Mouse (Mus musculus) testis, postnatal 10 days (tissue): ENCODE measurements around the gene Tmco4.
A peak's percentile ranks its signal among the peaks of the same experiment; 100 is the strongest.
"Not testable (repeated sequence)": the region's sequence is repeated elsewhere in the genome, so short reads cannot be mapped to it uniquely, and the experiment has no call there.

Source experiments
- DNase-seq: peaks from one replicate; pipeline ENCODE4 v3.0.0; 2021; ENCODE audit warnings: low spot score

Tmco4 gene

GRCm38 (mm10) chr4:138973719-138974115 lies 1.0 kb downstream of the Tmco4 start:
- no peak for DNase-seq

GRCm38 (mm10) chr4:138974540-138974939 lies 1.9 kb downstream of the Tmco4 start:
- not testable (repeated sequence) for DNase-seq

- DNase-seq, result no peak
Measured at GRCm38 (mm10) chr4:138975194-138975593, 2.5 kb downstream of the Tmco4 start.

DNA sequence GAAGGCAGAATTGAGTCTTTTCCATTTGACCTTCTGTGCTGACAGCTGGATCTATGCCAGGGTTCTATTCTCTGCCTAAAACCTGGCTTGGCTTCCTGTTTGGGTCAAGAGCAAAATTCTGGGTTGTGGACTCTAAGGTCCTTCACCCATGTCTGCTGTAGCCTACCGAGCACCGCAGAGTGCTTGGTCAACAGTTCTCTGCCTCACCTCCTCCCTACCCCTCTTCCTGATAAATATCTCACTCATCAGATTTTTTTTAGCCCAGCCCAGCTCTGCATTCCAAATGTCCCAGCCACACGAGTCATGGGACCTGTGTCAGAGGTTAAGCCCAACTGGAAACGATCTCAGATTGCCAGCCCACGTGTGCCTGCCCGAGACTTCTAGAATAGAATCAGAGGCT lies 3.4 kb downstream of the Tmco4 start:
- no peak for DNase-seq

- no peak for DNase-seq
Measured at GRCm38 (mm10) chr4:138980021-138980420, 7.3 kb downstream of the Tmco4 start.

GRCm38 (mm10) chr4:138980771-138981420 lies 8.2 kb downstream of the Tmco4 start:
- no peak for DNase-seq

DNA sequence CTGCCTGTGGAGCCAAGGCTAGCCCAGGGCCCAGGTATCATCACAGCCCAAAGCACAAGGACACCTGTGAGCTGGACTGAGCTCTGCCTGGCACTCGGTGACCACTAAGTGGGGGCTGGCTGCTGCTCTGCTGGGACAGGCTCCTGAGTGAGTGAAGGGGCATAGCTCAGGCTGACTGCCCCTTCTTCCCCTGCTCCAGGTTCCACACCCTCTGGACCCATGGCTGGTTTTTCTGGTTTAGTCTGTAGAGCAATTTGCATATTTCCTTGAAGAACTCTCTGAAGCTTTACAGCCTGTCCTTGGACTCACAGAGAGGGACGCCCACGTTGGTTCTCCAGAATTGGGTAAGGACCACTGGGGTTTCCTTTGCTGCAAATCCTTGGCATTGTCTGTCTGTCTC lies 10.7 kb downstream of the Tmco4 start:
- DNase-seq, result no peak

DNA sequence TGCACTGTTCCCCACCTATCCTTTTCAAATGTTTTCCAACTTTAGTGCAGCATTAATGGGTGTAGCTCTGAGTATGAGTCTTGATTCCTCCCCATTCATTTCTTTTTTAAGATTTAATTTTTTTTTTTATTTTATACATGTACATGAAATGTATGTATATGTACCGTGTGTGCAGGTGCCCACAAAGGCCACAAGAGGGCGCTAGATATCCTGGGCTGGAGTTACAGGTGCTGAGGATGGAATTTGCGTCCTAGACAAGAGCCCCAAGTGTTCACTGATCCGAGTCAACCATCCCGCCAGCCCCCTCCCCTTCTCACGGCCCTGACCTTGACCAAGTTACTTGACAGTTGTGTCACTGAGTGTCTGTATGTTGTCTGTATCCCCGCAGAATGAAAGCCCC lies 12.1 kb downstream of the Tmco4 start:
- no peak for DNase-seq

DNA sequence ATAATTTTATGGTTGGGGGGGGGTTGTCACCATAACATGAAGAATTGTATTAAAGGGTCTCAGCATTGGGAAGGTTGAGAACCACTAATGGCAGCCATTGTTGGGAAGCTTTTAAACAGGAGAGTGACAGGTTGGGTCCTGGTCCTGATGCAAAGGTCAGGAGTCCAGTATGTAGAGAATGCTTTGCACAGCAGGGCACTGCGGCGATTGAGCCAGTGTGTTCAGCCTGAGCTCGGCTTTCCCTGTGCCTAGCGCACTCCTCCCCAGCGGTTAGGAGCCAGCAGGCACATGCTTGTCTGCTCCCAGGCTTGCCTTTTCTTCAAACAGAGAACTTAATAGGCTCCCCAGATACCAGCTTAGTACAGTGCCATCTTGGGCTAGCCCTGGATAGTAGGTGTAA lies 13.6 kb downstream of the Tmco4 start:
- no peak for DNase-seq

DNA sequence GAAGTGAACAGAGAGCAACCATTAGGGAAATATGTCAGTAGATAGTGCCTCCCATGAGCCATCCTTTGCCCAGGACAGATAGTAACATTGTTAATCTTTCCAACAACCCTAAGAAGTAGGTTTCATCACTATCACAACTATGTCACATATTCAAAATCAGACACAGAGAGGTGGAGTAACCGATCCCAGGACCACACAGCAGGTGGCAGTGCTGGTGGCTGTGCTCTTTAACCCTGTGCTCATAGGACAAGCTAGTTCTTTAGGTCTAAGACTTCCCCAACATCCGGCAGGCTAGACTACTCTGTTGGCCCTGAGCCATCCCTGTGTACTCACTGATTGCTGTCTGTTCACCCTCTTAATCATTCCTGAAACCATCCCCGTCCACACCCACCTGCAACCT lies 21.7 kb downstream of the Tmco4 start:
- no peak for DNase-seq

DNA sequence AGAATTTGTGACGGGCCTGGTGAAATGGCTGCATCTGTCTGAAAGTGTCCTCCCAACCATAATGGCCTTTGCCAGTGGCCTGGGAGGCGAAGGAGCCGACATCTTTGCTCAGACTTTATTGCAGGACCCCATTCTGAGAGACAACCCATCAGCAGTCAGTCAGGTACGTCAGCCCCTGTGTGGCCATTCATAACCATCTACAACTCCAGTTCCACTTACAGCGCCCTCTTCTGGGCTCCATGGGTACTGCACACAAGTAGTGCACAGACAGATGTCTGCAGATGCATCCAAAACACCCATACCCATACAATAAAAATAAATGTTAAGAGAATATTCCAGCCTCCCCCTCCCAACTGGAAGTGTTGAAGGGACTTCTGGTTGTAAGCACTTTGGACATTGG lies 23.7 kb downstream of the Tmco4 start:
- peak; percentile 68 for DNase-seq

DNA sequence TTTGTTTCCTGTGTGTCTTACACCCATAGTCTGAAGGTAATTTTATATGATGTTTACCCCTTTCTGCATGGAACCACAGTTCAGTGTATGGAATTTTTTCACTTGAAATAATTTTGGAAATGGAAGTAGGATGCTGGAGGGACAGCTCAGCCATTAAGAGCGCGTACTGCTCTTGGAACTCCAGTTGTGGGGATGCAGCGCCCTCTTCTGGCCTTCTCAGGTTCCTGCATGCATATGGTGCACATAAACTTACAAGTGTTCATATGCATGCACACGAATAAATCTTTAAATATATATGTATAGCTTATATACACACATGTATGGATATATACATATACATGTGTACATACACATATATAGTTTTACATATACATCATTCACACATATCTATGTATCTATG lies 24.4 kb downstream of the Tmco4 start:
- peak; percentile 61 for DNase-seq

GRCm38 (mm10) chr4:138998611-138999010 lies 25.9 kb downstream of the Tmco4 start:
- DNase-seq, result no peak

GRCm38 (mm10) chr4:139001026-139001425 lies 28.3 kb downstream of the Tmco4 start:
- no peak for DNase-seq

DNA sequence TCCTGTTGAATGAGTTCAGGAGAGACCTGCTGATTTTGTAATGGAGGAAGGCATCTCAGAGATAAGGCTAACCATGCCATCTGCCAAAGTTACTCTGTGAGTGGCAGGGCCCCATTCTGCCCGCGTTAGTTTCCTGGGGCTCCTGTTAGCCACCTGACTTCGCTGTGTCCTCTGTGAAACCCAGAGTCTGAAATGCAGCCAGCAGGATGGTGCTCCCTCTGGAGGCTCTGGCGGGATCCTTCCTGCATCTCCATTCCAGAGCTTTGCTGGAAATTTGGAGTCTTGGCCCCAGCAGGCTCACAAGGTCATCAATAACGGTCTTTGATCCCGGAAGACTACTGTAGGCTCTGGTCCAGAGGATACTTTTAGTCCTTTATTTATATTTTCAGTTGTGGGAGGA lies 28.7 kb downstream of the Tmco4 start:
- peak; percentile 62 for DNase-seq

DNA sequence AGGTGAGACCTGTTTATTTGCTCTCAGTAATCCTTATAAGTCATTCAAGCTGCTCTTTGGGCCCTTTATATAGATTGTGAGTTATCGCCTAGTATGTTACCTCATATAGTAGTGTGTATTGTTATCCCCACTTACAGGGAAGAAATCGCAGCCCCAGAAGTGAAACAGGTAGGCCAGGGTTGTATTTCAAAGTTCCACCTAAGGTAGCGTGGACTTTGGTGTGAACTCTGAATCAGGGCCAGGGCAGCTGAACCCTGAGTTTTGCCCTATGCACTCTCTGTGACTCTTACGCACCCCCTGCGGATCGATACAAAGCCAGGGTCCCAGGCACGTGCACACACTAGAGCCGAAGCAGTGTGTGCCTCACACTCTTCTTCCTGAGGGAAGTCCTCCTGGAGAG lies 31.4 kb downstream of the Tmco4 start:
- no peak for DNase-seq

DNA sequence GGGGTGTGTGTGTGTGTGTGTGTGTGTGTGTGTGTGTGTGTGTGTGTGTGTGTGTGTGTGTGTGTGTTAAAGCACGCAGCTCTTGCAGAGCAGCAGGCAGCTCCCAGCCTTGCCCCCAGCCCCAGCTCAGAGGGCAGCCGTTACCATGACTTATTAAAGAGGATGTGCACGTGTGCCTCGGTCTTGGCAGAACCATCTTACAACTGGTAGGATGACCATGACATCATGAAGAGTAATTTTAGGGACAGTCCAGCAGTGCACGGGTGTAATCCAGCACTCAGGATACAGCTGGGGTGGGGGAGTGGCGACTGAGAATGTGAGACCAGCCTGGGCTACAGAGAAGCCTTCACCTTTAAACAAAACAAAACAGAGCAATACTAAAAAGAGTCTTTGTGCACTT lies 32.5 kb downstream of the Tmco4 start:
- DNase-seq, result no peak

DNA sequence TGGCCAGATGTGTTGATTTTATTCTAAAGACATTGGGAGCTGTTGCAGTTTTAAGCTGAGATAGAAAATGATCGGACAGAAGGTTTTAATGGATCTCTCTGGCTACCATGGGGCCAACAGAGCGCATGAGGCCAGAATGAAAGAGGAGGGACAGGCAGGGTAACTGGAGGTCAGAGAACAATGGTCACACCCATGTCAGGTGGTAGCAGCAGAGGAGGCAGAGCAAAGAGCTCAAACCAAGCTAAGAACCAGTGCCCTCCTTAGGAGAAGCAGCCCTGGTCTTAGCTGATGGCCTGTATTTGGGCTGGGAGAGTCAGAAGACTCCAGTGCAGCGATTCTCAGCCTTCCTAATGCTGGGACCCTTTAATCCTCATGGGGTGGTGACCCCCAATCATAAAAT lies 34.7 kb downstream of the Tmco4 start:
- no peak for DNase-seq

GRCm38 (mm10) chr4:139007981-139008536 lies 35.4 kb downstream of the Tmco4 start:
- no peak for DNase-seq

- DNase-seq, result no peak
Measured at GRCm38 (mm10) chr4:139011201-139011702, 38.6 kb downstream of the Tmco4 start.

DNA sequence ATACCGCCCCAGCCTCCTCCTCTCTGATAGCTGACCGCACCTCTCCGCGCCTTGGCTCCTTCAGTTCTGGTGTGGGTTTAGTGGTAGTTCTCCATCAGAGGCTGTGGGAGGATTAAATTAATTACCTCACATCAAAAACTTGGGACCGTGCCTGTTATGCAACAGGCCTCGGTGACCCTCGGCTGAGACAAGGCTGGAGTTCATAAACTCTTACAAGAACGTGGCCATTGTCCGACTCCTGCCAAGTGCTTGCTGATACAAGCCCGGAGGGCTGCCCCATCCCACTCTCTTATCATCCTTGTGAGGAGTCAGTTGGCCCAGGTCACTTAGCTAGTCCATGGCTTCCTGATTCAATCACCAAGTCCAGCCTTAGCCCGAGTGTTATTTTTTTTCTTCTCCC lies 40.6 kb downstream of the Tmco4 start:
- DNase-seq, result no peak

DNA sequence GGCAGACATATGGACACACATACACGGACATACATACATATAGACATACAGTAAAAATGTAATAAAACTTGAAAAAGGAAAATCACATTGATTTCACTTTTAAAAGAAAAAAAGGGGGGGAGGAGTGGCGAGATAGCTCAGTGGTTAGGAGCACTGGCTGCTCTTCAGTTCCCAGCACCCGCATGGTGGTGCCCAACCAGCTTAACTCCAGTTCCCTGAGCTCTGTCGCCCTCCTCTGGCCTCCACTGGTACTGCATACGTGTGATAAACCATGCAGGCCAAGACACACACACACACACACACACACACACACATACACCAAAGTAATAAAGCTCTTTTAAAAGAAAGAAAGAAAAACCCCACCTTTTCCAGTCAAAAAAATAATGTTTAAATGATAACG lies 42.1 kb downstream of the Tmco4 start:
- peak; percentile 71 for DNase-seq

- DNase-seq, result no peak
Measured at GRCm38 (mm10) chr4:139018388-139018787, 45.7 kb downstream of the Tmco4 start.

- no peak for DNase-seq
Measured at GRCm38 (mm10) chr4:139018976-139019375, 46.3 kb downstream of the Tmco4 start.
